Mouse (Mus musculus): Measurements from ENCODE around the gene Cdr2.
"Not testable (repeated sequence)": the region's sequence is repeated elsewhere in the genome, so short reads cannot be mapped to it uniquely, and the experiment has no call there.

Cdr2 gene

DNA sequence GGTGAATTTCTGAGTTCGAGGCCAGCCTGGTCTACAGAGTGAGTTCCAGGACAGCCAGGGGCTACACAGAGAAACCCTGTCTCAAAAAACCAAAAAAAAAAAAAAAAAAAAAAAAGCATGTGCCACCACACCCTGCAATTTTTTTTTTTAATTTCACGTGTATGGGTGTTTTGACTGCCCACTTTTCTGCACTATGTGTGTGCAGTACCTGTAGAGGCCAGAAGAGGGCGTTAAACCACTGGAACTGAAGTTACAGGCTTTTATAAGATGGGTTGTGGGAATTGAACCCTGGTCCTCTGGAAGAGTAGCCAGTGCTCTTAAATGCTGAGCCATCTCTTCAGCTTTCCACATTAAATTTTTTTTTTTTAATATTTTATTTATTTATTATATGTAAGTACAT lies 71.9 kb downstream of the Cdr2 start:
- DNase-seq (ENCODE audit: low spot score in 2 of 2) = not testable (repeated sequence)

Data from left cerebral cortex, adult 9 months (tissue).